Mouse (Mus musculus) T-helper 1 cell (primary cell): Measurements from ENCODE around the gene Fggy.

Source experiments
- in situ Hi-C: fragments of 300-600 bp; cut with MboI, MseI; formaldehyde crosslinking; loops from one replicate; pipeline ENCODE4 v1.15.1; 2025; ENCODE audit warnings: high pct_unique_total_duplicates

The Fggy gene

GRCm38 (mm10) chr4:95557333-95557956 is at the start of gene Fggy:
Gene Fggy (plus strand): TSS chr4:95557507.
- in situ Hi-C loops: no loop called here

DNA sequence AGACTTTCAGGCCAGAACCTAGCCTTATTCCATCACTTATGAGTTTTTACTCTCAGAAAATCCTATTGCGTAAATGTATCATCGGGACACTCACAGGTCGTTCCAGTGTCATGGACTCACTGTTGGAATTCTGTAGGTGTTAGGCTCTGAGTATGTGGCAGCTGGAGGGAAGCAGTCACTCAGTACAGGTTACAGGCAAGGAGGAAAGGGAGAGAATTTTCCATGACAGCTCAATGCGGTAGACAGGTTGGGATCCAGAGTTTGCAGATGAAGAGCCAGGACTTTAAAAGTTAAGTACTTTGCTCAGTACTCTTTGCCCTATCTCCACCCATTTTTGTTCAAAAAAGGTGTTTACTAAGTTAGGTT is 49.4 kb upstream of the Fggy start:
- in situ Hi-C loops: no loop called here

DNA sequence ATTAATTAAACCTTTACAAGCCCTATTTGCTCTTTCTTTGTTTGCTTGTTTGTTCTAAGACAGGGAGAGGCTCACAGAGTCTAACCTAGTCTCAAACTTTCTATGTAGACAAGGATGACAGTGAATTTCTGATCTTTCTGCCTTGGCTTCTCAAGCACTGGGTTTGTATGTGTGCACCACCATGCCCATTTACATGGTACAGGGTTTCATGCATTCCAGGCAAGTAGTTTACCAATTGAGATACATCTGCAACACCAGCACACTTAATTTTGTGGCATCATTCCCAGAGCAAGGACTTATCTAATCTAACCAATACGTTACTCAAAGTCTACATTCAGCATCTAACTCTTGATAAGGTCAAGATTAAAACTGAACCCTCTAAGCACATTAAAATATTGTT is 38.9 kb upstream of the Fggy start:
- in situ Hi-C loops: no loop called here

DNA sequence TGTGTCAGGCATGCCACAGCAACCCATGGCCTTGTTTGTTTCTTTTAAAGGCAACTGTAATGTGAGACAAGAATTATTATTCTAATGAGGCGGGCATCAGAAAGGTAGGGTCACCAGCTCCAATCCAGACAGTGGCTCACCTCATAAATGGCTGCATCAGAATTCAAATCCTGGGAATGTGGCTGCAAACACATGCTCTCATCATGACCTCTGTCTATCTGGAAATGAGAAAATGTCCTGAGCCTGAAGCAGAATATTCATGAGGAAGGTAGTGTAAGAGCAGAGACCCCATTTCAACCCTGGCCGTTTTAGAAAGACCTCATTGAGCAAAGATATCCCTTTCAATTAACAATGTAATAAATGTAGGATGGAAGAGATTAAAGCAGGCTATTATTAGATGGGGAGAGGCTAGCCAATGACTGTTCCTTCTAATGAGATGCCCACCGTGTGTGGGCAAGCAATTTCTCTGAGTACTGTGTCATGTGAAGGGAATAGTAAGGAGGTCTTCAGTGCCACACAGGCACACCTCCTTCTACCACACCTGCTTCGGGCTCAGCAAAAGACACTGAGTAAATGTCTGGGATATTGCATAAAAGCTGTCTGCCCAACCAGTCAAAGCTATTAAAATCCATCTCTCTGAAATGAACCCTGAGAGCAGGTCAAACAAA is 37.2 kb upstream of the Fggy start:
- in situ Hi-C loops: no loop called here

GRCm38 (mm10) chr4:95520643-95521032 is 36.7 kb upstream of the Fggy start:
- in situ Hi-C loops: no loop called here

DNA sequence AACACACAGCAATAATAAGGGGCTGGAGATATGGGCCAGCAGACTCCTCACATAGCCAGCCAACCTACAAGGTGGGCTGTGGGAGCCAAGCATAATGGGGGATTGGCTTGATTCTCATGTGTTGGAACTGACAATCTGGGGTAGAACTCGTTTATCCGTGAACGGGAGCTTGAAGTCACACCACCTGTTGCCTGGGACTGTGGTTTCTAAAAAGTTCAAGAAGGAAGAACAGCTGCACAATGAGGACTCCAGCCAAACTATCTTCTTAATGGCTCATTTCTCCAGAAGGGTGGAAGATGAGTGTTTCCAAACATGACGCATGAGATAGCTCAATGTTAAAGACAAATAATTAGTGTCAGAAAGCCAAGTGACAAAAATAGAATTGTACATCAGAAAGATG is 30.7 kb upstream of the Fggy start:
- in situ Hi-C loops: no loop called here

GRCm38 (mm10) chr4:95530757-95531156 is 26.6 kb upstream of the Fggy start:
- in situ Hi-C loops: no loop called here

GRCm38 (mm10) chr4:95533946-95534345 is 23.4 kb upstream of the Fggy start:
- in situ Hi-C loops: no loop called here

GRCm38 (mm10) chr4:95541382-95542038 is 15.8 kb upstream of the Fggy start:
- in situ Hi-C loops: no loop called here

- in situ Hi-C loops: no loop called here
These were observed 15.1 kb upstream of the Fggy start for GRCm38 (mm10) chr4:95542039-95542790.

DNA sequence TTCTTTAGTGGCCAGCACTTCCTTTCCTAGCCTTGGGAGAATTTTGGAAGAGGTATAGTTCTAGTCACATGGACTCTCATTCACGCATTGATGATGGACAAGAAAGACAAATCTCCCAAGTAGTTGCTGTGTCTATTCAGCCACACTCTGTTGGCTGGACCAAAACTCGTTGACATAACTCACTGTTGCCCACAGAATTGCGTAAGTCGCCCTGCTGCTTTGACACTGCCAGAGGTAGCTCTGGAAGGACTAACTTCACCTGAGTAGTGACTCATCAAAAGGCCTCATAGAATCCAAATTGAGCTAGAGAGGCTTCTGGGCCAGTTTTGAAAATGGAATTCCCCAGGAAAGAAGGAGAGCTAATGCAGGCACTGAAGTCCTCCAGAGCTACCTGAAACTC is 13.8 kb upstream of the Fggy start:
- in situ Hi-C loops: no loop called here

DNA sequence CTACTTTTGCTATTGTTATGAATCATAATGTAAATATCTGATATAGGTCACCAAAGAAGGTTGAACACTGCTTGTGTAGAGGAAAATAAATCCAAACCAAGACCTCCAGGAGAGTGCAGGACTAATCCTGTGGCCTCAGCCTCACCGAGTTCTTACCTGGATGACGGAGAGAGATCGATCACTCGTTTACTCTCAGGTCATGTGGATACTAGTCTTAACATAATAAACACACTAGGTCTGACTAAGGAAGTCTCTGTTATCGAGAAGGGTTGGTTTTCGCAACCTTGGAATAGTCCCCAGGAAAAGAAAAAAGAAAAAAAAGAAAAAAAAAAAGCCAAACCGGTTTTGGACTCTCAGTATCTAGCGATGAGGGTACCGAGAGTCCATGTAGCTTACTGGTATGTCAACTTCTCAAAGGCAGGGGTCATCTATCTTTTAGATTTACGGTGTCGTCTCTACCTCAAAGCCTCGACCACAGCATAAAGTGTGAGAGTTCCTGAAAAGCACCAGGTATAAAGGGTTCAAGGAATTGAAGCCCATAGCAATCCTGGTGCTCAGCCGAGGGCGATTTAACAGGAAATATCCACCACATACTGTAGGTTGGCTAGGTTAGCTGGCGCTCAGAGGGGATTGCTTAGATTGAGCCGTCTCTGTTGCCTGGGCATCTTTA is 509 bp upstream of the Fggy start:
- in situ Hi-C loops: no loop called here

- in situ Hi-C loops: no loop called here
These were observed 1.1 kb downstream of the Fggy start for GRCm38 (mm10) chr4:95558271-95558888.

DNA sequence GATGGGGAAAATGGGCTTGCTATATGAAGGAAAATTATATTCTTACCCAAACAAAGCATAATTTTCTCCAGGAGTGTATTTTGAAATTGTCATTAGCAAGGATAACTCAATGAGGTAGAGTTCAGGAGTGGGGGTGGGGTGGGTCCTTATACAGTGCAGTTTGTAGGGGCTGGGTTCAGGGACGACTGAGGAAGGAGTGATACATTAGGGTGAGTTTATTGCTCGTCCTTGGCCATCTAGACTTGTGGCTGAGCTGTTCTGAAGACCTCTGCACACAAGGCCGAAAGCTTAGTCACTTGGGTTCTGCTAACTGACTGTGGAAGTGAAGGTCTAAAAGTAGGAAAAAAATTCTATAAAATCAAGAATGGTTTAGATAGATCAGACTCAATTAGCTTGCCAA is 14.3 kb downstream of the Fggy start:
- in situ Hi-C loops: no loop called here

DNA sequence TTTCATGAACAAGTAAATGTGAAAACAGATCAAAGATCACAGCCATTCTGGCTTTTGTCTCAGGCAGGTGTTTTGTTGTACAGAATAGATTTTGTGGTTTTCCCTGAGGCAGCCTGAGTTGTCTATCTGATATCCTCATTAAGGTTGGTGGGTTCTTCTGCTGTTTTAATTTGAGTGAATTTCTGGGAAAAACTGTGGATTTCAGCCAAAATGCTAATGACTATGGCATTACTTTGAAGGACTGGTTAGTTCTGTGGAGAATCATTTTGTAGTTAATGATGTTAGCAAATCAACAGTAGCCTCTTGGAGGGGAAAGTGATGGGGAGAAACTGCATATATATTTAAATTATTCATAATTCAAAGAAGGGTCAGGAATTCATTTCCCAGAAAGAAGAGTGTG is 16.4 kb downstream of the Fggy start:
- in situ Hi-C loops: no loop called here

DNA sequence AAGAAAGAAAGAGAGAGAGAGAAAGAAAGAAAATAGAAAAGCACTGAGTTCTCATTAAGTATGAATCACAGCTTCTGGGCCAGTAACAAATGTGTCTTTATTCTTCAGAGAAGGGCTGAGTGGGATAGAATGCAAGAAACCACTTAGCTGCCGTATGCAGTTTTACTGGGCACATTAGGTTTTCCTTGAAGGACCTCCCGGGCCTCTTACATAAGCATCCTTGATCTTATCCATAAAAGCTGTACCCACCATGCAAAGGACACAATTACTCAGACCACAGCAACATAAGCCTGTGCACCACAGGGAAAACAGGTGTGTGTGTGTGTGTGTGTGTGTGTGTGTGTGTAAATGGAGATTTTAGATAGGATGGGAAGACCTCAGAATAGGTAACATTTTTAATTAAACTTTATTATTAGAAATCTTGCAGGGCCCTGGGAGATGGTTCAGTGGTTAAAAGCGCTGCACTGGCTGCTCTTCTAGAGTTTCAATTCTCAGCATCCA is 18.2 kb downstream of the Fggy start:
- in situ Hi-C loops: no loop called here

- in situ Hi-C loops: no loop called here
These were observed 21.9 kb downstream of the Fggy start for GRCm38 (mm10) chr4:95579183-95579582.

- in situ Hi-C loops: no loop called here
These were observed 26.9 kb downstream of the Fggy start for GRCm38 (mm10) chr4:95584107-95584762.

DNA sequence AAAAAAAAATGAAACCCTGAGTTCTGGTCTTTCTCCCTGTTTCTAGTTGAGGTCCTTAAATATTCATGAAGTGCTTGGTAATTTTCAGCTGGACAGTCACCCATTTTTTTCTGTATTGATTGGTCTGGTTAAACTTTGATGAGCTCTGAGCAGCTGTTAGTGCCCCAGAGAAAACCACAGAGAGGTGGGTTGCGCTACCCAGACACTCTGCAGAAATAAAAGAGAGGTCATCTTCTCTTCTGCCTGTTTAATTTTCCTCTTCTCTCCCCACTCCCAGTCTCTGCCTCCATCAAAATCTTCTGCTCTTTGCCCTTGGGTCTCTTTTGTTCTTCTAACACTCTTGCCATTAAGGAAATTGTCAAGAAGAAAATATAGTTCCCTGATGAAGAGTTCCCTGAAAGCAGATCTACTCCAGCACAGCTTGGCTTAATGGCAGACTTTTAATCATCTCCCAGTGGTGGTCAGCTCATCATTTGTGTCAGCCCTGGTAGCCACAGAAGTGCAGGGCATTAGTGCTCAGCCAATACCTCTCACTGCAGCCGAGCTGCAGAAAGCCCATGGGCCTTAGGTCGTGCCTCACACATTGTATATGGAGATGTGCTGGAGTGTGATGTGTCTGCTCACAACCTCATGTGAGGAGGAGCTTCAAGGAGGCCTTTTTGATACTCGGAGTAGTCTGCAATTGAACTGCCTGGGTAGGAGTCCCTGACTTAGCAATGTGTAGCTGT is 29.1 kb downstream of the Fggy start:
- in situ Hi-C loops: no loop called here

DNA sequence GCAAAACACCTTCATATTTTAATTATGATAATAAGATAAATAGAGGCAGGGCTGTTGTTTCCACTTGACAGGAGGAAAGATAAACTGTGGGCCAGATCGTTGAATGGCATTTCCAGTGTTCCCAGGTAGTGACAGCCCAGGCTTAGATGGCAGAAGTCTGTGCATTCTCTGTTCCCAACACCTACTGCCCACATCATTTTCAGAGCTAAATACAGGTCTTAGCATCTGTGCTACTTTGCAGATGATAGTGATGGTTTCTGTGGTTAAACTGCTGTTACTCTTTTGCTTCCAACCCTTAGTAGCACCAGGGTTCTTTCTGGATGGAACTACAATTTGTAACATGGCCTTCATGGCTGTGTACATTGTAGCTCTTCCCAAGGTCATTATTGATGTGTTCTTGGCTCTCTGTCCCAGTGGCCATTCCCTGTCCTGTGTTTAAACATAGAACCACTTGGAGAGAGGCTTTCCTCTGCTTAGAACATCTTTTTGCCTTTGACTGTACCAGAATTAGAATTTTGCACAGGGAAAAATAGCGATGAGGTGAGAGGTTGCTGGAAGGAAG is 31.5 kb downstream of the Fggy start:
- in situ Hi-C loops: no loop called here
